Comparison of ENCODE assay signal across 19 mouse cellular contexts in genomic region chr15:72296648-72297047, GRCm38 (mm10).
A peak's percentile ranks its signal among the peaks of the same experiment; 100 is the strongest.
DNase-seq lines count a peak whose midpoint lies in the region; ATAC-seq and TF ChIP-seq lines count a peak whose summit lies in the region.
"Had no signal": no experiment of that assay in that cellular context is flagged by ENCODE, and none has a peak within 500 bp of the region (broad histone marks: within the 10 kb centered on the region; RNA-seq: fewer than 3 reads in every experiment).

No protein-coding gene starts in this region.

- H3K4me2 ChIP-seq in forebrain, embryonic 14.5 days (ENCODE audit: low read length), result no peak overlapping the region
- H3K4me2 ChIP-seq in forebrain, embryonic 15.5 days (replicated peaks), result no peak overlapping the region
- H3K4me2 ChIP-seq: embryonic facial prominence, embryonic 12.5 days; forebrain, embryonic 12.5 days had no signal

- DNase-seq in forebrain, embryonic 14.5 days (ENCODE audit: low spot score), result peak; percentile 56
- DNase-seq in retina, postnatal 1 day, result peak; percentile 22
- no peak for DNase-seq in retina, embryonic 14.5 days (ENCODE audit: low spot score)
- DNase-seq in brain, embryonic 14.5 days (ENCODE audit: low read depth), result peak; percentile 65
- no peak for DNase-seq in adrenal gland, postnatal 36 days
- DNase-seq: adrenal gland, adult 8-10 months; adrenal gland, postnatal 14 days; cerebellum, adult 11-12 months; cerebellum, adult 2 months; cerebellum, adult 9-10 months; cerebellum, postnatal 10 days; cerebellum, postnatal 25 days had no signal

- no peak for TF ChIP-seq CTCF in brain, embryonic 14.5 days (IDR thresholded peaks at IDR 0.05; ENCODE audit: borderline replicate concordance, extremely low read depth, insufficient read depth, insufficient read length)

- H3K27ac ChIP-seq in forebrain, embryonic 14.5 days (ENCODE audit: low read depth, low read length), result no peak overlapping the region
- H3K27ac ChIP-seq in forebrain, embryonic 15.5 days (replicated peaks), result no peak overlapping the region
- H3K27ac ChIP-seq: embryonic facial prominence, embryonic 10.5 days; embryonic facial prominence, embryonic 12.5 days; forebrain, embryonic 12.5 days had no signal

- H3K9me3 ChIP-seq in forebrain, embryonic 14.5 days (replicated peaks; ENCODE audit: control insufficient read depth, low read length), result no peaks in the 10 kb centered on the region
- no peaks in the 10 kb centered on the region for H3K9me3 ChIP-seq in forebrain, embryonic 15.5 days
- H3K9me3 ChIP-seq: embryonic facial prominence, embryonic 10.5 days; embryonic facial prominence, embryonic 12.5 days; forebrain, embryonic 12.5 days had no signal

- H3K4me3 ChIP-seq in forebrain, embryonic 14.5 days (ENCODE audit: low read depth, low read length), result no peak overlapping the region
- H3K4me3 ChIP-seq in forebrain, embryonic 15.5 days, result no peak overlapping the region
- H3K4me3 ChIP-seq: embryonic facial prominence, embryonic 10.5 days; embryonic facial prominence, embryonic 12.5 days; forebrain, embryonic 12.5 days had no signal

- peak; percentile 54; the same call in 1 of the 2 replicates for ATAC-seq in forebrain, embryonic 14.5 days
- no peak for ATAC-seq in forebrain, embryonic 15.5 days (replicated peaks)
- ATAC-seq: activated CD4-positive, CD25-positive, alpha-beta regulatory T cell, adult 4 months; forebrain, embryonic 16.5 days; Patski had no signal

- TF ChIP-seq POLR2A in brain, embryonic 14.5 days (IDR thresholded peaks at IDR 0.05; ENCODE audit: borderline replicate concordance, extremely low read depth, insufficient read depth, insufficient read length, poor library complexity, severe bottlenecking), result no peak

- no peaks in the 10 kb centered on the region for H3K4me1 ChIP-seq in forebrain, embryonic 14.5 days (ENCODE audit: control insufficient read depth, insufficient read depth, low read length)
- no peaks in the 10 kb centered on the region for H3K4me1 ChIP-seq in forebrain, embryonic 15.5 days
- H3K4me1 ChIP-seq: embryonic facial prominence, embryonic 10.5 days; embryonic facial prominence, embryonic 12.5 days; forebrain, embryonic 12.5 days had no signal

- no peaks in the 10 kb centered on the region for H3K27me3 ChIP-seq in forebrain, embryonic 14.5 days (replicated peaks; ENCODE audit: control insufficient read depth, insufficient read depth, low read length)
- no peaks in the 10 kb centered on the region for H3K27me3 ChIP-seq in forebrain, embryonic 15.5 days
- H3K27me3 ChIP-seq: embryonic facial prominence, embryonic 12.5 days; forebrain, embryonic 12.5 days; Patski had no signal

- 22% methylated on average over 2 of the region's 2 CpGs for WGBS in forebrain, embryonic 14.5 days
- WGBS in forebrain, embryonic 15.5 days, result 20% methylated on average over 2 of the region's 2 CpGs

- H3K36me3 ChIP-seq in forebrain, embryonic 14.5 days (ENCODE audit: control insufficient read depth, insufficient read depth, low read length), result no peaks in the 10 kb centered on the region
- H3K36me3 ChIP-seq in forebrain, embryonic 15.5 days, result no peaks in the 10 kb centered on the region
- H3K36me3 ChIP-seq: embryonic facial prominence, embryonic 10.5 days; embryonic facial prominence, embryonic 12.5 days; forebrain, embryonic 12.5 days had no signal

- no peak overlapping the region for H3K9ac ChIP-seq in forebrain, embryonic 14.5 days (ENCODE audit: low read length)
- no peak overlapping the region for H3K9ac ChIP-seq in forebrain, embryonic 15.5 days (replicated peaks)
- H3K9ac ChIP-seq: embryonic facial prominence, embryonic 12.5 days; forebrain, embryonic 12.5 days had no signal

Comparison
In these comparisons a context has a peak if more than half of its experiments do, and no peak if none do; other contexts are left out.
1. DNase-seq: peak in forebrain, embryonic 14.5 days (single experiment), retina, postnatal 1 day (single experiment) and brain, embryonic 14.5 days (single experiment); none in retina, embryonic 14.5 days (single experiment) and adrenal gland, postnatal 36 days (0 of 2).